Mouse (Mus musculus): ENCODE results near the gene Lmcd1.

Lmcd1 gene

DNA sequence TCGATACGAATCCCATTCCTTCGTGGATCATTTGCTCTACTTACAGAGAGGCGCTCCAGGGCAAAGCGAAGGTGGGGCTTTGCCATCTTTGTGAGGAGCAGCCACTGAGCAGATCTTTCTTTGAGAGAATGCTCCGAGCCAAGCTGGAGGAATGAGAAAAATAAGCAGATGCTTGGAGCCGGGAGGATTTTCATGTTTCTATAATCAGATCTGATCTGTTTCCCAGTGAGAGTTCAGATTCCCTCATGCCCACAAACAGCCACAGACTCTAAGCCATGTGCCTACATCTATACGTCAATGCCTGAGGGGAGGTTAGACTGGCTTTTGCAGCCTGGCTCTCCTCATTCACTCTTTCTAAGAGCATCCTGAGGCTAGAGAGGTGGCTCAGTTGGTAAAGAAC, 87.1 kb downstream of the Lmcd1 start:
- no peak for DNase-seq (ENCODE audit: low read depth)

DNA sequence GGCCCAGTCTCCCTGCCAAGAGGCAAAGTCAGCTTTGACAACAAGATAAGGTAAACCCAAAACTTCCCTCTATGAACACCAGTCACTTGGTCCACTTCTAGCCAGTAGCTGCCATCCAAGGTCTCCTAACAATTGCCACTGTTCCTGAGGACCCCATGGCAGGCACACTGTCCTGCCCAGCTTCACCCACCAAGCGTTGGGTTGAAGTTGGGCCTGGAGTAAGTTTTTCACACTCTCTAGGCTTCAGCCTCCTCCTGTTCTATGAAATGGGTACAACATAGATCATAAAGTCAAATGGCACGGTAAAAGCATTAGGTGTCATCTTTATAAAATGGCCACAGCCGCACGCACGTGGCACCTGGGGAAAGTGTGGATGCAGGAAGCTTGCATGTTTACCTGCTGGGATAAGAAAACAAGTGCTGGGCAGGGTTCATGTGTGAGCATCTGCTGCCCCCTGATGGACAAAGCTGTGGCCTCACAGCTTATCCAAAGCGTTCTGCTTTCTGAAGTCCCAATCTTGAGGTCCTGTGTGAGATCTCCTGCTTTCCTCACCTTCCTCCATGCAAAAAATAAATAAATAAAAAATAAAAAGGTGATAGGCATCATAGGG, 88.9 kb downstream of the Lmcd1 start:
- DNase-seq (ENCODE audit: low read depth) = peak; percentile 9

DNA sequence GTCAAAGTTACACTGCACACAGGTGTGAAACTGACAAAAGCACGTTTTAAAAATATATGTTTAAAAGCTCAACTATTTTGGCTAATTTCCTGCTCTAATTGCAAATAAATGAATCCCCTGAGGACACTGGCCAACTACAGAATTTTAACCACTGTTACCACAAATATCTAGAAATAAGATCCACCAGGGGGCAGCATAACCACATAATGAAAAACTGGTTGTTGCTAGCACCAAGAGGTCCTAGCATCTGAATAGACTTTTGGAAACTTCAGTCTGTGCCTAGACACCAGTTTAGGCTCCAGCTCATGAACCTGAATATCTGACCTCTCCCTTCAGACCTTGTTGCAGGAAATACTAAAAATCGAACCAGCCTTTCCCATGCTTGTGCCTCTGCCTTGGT, 91.0 kb downstream of the Lmcd1 start:
- peak; percentile 28 for DNase-seq (ENCODE audit: low read depth)

DNA sequence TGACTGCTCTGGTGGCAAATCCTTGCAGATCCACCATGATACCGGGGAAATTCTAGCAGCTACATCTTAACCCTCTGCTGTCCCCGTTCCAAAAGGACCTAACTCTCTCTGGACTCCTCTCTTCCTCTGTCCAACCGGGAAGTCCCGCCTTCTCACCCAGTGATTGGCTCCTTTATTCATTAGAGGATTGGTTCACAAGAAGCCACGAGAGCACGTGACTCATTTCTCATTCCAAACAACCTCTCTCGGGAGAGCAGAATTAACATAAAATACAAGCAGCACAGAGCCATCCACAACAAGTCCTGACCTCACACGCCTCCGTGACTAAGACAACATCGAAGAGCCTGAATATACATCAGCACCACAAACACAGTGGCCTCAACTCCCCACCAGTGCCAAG, 91.7 kb downstream of the Lmcd1 start:
- DNase-seq (ENCODE audit: low read depth) = no peak

DNA sequence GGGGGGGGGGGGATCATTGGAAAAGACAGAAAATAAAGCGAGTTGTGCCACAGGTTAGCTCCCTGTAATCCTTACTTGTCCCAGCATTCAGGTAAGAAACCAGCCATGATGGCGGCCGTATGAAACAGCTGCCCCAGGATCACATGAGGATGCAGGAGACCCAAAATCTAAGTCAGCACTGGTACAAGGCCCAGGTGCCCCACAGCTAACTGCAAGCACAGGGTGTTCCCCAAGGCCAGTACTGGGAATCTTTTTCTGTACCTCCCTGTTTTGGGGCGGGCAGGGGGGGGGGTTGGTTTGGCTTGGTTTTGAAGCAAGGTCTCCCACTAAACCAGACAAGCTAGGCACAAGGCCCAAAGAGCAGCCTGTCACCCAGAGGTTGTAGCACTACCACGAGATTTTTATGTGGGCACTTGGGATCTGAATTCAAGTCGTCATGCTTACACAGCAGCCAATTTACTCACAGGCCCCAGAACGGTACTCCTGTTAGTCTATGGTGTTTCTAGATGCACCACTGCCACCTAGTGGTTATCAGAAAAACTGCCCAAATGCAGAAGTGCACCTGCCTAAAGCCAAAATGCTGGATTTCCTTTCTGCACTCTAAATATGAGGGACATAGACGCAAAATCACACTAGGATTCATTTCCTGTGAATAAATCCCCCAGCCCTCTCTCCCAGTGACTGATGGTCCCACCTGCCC, 100.5 kb downstream of the Lmcd1 start:
- peak; percentile 22 for DNase-seq (ENCODE audit: low read depth)

DNA sequence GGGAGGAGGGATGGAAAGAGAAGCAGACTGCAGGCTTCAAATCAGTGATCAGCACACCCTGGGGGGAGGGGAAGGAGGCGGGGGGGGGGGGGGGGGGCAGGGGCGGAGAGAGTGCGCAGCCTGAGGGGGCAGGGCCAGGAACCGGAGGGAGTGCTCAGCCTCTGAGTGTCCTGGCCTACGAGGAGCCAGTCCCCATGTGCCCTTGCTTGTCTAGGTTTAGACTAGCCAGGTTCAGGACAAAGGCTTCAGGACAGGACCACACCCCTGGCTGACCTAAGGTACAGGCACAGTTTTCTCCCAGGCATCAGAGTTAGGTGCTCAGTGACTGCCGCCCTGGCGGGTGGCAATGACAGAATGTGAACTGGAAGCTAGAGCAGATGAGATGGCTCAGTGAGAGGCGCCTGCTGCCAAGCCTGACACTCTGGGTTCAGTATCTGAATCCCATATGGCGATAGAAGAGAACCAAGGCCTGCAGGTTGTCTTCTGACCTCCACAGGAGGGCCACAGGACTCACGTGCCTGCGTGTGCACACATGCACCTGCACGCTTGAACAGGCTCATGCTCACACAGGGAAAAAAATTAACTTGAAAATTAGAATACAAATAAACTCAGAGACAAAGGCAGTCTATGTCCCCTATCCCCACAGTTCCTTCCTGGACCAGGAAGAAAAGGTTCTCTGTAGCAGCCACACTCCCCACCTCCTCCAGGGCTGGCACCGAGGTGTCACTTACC, 102.3 kb downstream of the Lmcd1 start:
- DNase-seq (ENCODE audit: low read depth) = no peak

DNA sequence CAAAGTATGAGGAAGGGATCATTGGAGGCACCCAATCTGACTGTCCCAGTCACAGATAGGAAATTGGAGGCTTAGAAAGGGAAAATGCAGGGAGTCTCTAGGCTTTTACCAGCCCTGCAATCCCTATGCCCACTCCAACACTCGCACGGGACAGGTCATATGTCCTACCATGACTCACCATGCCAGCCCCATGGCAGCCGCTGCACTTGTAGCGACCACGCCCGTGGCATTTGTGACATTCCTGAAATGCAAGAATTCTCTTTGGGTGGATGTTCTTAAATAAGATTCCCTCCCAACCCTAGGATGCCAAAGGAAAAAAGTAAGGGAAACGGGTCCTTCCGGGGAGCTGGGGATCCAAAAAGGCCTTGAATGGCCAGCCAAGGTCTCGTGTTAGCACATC, 105.5 kb downstream of the Lmcd1 start:
- DNase-seq (ENCODE audit: low read depth) = no peak

All from c-Kit-positive CD71-negative TER-119-negative erythroid progenitor cells, embryonic 14.5 days (primary cell).